Mouse (Mus musculus): ENCODE data around the gene Chd2.
A peak's percentile ranks its signal among the peaks of the same experiment; 100 is the strongest.

The Chd2 gene

DNA sequence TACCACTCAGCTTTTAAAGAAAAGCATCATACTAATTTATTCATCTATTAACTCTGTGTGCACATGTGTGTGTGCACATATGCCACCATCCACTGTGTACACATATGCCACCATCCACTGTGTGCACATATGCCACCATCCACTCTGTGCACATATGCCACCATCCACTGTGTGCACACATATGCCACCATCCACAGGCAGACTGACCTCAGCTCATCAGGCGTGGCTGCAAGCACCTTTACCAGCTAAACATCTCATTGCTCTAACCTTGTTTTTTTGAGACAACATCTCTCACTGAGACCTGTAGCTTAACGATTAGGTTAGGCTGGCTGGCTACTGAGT lies 107.3 kb downstream of the Chd2 start:
- no peak for DNase-seq

DNA sequence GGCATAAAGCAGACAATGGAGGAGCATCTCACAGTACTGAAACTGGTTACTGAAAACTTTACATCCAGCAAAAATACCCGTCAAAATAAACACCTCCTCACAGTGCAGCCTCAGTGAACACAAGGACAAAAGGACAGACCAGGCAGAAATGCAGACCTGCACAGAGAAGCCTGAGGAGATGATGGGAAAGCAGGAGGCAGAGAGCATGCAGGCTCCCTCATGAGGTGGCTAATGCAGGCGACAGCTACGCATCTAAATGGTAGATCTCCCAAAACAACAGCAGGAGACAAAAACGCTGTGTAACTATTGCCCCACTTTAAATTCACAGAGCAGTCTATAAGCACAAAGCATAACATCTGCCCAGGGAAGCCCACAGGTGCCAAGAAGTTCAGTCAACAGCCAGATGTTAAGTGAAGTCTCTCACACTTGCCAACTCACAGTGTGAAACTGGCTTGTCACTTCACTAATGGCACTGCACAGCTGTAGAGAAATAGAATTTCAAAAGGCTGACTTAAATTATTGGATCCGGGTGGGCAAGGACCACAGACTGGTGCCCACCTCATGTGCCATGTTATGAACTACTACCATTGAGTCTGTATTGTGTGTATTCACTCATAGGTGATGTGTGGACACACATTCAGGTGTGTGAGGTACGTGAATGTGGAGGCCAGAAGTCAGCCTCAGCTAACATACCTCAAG lies 107.8 kb downstream of the Chd2 start:
- no peak for DNase-seq

DNA sequence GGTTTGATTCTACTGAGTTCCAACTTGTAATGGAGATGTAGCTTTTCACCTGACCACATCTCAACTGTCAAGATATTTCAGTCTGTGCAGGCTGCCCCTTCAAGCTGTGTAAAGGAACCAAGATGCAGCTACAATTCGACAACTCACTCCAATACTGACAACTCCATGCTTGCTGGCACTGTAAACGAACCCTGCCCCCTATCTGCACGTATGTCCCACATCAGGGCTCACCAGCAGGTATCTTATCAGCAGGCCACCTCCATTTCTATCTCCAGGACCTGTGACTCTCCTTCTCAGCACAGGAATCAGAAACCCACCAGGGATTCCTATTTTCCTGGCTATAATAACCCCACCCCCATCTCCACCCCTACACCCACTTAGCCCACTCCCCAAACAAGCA lies 113.1 kb downstream of the Chd2 start:
- DNase-seq: no peak

DNA sequence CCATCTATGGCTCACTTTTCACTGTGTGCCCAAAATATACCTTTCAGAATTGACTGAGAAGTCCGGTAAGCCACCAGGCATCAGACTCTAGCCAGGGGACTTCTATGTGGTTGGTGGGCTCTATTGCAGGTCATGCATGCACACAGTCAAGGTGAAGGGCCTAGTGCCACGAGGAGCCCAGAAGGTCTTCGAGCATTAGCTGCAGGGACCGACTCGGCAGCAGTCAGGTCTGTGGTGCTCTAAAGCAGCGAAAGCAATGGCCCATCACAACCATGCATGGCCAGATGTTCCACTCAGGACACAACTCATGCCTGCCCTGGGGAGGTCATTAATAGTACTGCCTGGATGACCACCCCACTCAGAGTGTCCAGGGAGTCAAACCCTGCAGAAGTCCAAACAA lies 113.8 kb downstream of the Chd2 start:
- no peak for DNase-seq

DNA sequence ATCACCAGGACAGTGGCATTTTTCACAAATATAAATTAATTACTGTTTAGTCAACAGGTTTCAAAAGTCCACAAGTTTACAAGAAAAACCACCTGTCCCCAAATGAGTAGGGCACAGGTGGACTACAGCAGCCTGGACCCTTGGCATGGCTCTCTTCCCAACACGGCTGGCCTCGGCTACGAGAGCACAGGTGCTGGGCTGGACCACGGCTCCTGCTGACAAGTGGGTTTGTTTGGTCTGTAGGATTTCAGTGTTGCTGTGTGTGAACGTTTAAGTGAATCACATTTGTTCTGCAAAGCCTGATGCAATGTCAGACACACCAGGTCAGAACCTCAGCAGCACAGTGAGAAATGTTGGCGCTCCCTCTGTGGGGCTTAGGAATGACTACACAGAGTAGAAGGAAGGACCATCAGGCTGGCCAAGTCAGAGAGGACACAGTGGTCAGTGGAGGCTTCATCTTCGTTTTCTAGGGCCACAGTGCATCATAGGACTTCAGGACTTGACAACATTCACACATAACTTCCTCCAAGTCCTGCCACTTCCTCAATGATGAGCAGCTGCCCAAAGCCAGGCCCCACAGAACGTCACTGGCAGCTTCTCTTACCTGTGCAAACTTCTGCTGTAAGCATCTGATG lies 114.8 kb downstream of the Chd2 start:
- DNase-seq: no peak

DNA sequence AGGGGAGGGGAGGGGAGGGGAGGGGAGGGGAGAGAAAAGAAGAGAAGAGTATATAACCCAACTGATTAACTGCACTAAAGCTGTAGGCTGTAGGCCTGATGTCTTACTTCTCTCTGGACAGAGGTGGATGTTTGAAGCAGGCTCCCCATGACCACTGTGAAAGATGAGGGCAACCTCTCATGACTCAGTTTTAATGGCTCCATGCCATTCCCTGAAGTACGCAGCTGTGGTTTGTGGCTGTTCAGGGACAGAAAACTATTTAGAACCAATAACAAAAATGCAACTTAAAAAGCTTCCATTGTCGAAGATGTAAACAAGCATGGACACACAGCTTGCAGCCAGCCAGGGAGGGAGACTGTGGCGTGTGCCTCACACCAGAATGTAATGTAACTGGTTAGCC lies 115.4 kb downstream of the Chd2 start:
- no peak for DNase-seq

DNA sequence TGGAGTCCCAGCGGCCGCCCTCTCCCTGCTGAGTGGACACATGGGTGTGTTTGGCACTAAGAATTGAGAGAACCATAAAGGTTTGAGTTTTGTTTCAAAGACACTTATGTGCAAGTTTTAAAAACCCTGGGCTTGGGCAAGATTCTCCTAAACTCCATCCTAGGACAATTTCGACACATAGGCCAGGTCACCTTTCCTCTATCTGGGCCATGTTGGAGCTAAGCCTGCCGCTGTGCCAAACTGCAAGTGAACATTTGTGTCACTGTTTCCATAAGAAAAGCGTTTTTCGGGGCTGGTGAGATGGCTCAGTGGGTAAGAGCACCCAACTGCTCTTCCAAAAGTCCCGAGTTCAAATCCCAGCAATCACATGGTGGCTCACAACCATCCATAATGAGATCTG lies 116.2 kb downstream of the Chd2 start:
- DNase-seq: no peak

DNA sequence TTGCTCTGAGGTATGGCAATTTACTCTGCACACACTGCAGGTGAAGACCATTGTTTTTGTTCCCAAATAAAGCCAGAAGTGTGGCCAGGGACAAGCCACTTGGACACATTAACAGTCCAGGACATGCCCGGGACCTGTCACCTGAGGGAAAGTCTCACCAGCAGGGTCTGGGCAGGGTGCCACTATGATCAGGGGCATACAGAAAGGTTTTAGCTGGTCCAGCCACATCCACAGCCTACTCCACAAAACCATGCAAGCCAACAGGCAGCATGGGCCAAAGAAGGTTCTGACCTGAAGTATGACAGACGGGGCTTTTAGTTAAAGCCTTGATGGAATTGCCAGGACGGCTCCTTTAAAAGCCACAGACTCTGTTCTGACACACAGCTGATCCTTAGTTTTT lies 116.9 kb downstream of the Chd2 start:
- DNase-seq: peak; percentile 64 to 71

DNA sequence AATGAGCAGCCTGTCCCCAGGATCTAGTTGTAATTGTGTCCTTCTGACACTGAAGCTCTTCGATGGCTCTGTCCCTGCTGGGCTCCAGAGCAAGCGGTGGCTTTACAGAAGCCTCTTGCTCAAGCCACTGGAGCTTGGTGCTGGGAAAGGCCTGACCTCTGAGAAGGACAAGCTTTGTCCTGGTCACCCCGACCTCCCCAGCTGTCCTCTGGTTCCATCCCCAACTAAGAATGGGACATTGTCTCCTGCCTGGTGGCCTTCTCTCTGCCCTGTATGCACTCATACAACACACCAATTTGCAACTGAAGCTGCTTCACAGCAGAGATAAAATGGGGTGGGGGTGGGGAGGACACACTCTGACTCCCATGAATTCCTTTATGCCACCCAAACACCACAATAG lies 117.4 kb downstream of the Chd2 start:
- DNase-seq: no peak

DNA sequence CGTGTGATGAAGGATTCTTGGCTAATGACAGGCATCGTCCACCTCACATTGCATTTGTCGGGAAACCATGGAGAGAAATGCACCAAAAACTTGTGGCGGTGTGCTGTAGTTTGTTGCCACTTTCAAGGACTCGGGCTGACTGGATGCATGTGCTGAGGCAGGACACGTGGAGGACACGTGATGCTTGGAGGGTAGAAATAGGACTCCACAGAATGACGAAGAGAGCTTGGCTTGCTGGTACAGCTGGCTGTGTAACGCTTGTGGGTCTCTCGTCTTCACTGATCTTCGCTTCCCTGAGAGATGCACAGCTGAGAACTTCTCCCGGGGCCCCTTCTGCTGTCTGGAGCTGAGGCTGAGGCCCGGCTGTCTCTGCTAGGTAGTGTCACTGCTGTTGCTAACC lies 118.4 kb downstream of the Chd2 start:
- DNase-seq: no peak

DNA sequence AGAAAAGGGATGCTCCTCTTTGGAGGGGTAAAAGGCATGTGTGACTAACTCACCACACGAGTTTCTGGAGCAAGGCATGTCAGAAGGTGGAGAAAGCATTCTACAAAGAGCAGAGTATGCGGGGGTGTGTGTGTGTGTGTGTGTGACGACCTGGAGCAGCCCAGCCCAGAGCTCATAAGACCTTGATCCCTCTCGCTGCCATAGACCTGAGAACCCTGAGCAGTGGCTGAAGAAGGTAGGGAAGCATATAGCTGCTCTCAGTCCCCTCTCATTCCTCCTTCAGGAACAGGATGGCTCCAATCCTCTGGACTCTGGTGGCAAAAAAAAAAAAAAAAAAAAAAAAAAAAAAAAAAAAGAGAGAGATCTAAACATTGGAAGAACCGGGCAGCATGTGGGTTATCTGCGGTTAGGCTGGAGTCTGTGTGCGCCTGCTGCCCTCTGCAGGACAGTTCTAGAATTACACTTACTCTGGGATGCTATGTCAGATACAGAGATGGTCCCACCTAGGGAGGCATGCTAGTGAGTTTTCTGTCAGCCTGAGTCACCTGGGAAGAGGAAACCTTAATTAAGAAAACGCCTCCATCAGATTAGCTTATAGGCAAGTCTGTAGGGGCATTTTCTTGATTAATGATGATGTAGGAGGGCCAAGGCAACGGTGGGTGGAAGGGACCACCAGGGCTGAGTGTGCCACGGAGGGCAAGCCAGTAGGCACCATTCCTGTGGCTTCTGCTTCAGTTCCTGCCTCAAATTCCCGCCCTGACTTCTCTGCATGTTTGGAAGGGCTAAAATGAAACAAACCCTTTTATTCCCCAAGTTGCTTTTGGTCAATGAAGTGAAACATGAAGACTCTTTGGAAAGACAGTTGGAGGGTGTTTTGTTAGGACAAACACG lies 119.2 kb downstream of the Chd2 start:
- peak; percentile 89 to 92 for DNase-seq

DNA sequence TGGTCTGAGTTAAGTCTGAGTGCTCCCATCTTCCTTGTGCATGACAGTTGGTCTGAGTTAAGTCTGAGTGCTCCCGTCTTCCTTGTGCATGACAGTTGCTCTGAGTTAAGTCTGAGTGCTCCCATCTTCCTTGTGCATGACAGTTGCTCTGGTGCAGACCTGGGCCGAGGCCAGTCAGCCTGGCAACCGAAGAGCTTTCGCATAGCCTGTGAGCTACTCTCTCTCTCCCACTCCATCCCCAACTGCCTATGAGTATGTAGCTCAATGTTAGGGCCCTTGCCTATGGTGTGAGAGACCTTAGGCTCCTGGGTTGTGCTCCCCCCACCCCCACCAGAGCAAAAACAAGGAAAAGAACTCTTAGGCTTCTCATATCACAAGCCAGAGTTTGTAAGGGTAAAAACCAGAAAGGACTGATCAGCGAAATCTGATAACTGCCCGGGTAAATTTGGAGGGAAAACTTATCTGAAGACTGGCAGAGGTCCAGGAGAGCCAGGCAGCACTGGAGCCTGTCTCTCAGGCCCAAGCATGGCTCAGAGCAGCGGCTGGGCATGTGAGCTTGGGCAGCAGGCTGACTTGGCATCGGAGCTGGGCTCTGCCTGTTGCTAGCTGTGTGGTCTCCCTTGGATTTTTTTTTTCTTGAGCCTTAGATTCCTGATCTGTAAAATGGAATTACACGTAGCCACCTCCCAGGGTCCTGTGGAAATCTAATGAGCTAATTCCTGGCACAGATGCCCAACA lies 120.2 kb downstream of the Chd2 start:
- peak; percentile 62 to 63 for DNase-seq

DNA sequence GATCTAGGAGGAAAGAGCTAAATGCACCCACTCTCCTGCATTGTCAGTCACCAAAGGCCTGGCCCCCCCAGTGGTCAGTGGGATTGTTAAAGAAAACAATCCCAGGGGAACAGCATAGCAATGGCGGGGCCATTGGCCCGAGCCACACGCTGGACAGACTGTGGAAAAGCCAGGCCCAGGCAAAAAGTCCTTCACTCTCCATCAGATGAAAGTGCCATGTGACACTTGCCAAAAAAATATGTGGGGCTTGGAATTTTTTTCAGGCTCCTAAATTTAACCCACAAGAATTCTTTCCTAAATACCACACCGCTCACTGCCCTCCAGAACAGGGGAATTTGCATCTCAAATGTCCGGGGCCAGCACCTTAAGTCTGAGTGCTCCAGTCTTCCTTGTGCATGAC lies 120.8 kb downstream of the Chd2 start:
- DNase-seq: no peak

DNA sequence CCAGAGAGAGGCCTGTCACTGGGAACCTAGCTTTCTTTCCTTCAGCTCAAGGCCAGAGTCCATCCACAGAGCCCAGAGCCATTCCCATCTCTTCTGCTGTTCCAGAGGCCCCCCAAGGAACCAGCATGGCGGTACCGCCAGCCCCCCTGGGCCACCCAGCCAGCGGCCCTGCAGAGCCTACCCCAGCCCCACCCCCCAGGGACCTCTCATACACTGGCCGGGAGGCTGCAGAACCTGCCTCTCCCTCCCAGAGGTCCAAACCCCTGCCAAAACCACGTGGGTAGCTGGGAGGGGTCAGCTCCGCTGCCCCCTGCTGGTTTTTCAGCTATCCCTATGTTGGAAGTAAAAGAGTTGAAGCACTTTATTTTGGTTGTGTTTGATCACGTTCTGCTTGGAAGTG lies 122.3 kb downstream of the Chd2 start:
- no peak for DNase-seq

DNA sequence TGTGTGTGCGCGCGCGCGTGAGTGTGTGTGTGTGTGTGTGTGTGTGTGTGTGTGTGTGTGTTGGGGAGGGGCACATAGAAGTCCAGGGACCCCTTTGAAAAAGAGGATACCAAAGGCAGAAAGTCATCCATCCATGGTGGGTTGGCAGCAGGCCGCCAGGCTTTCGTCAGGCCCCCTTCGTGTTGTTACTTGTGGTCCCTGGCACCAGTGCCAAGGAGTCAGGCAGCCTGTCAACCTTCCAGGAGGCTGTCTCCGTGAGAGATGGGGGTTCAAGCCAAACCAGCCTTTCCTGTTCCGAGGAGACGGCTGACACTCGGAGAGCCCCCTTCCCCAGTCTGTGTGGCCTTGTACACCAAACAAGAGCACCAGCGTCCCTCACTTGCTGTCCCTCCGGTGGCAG lies 127.4 kb downstream of the Chd2 start:
- DNase-seq: peak; percentile 68 to 72

DNA sequence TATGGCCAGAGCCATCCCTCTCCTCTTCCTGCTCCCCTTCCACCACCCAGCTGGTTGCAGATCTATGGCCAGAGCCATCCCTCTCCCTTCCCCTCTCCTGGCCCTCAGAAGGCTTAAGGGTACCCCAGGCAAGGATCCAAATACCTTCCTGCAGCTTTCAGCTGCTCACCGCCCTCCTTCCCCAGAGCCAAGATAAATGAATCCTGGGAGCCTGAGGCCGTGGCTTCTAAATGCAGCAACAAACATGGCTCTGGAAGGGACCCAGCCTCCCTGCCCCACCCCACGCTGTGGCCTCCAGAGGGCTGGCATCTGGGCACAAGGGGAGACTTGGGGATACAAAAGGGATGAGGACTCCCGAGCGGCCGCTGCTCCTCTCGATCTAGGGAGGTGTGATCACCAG lies 129.2 kb downstream of the Chd2 start:
- DNase-seq: no peak

DNA sequence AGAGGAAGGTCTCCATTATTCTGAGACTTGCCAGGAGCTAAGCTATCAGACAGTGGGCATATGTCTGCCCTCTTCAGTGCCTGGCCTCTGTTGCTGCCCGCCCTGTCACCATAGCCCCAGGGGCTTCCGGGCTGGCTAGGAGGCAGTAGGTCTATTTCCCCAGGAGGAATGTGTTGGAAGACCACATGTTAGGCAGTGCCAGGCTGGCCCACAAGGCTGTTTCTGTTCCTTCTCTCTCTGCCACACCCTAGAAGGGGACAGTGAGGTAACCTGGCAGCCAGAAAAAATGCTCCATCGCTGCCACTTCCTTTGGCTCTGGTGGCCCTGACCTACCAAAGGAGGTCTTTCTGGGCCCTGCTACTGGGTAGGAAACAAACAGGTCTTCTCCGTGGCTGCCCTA lies 129.6 kb downstream of the Chd2 start:
- no peak for DNase-seq

DNA sequence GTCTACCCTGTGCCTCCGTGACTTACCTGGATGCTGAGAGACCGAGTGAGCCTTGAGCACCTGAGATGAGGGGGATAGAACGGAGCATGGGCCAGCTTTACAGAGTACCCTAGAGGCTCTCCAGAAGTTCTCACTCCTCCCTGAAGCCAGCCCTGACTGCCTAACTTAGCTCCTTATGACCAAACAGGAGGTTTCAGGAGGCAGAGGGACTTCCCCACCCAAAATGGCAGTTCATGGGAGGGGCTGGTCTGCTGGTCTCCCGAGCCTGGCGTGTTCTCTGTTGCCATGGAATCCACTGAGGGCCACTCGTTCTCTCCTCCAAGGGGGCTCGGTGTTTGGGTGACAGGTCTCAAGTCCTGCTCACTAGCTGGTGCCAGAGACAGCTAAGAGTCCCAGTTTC lies 130.1 kb downstream of the Chd2 start:
- DNase-seq: no peak

DNA sequence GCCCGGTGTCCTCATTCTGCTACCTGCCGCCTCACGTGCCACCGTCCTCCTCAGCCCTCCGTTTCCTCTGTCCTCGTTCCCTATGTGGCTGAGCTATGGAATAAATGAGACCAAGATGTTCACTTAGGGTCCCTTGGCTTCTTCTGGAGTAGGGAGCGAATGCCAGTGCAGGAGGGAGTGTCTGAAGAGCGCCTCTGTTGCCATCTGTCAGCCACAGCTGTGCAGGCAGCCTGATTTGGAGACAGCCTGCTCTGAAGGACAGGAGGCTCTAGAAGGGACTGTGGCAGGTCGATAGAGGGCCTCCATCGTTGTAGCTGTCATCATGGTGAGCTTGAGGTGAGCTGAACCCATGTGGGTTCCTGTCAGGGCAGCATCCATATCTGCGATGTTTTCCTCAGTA lies 136.1 kb downstream of the Chd2 start:
- no peak for DNase-seq

DNA sequence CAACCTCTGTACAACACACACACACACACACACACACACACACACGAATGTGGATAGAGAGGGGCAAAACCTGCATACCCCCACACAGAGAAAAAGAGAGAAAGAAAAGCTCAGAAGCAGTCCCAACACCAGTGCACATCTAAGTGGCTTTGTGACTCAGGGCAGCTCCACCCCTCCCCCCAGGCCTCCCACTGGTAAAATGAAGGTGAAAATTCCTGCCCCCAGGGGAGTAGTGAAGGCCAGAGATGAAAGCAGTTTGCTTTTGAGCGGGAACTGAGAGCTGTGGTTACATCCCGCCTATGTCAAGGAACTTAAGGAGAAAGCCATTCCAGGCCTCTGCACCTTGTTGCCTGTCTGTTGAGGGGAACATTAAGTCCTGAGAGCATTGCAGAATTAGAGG lies 138.1 kb downstream of the Chd2 start:
- DNase-seq: no peak

DNA sequence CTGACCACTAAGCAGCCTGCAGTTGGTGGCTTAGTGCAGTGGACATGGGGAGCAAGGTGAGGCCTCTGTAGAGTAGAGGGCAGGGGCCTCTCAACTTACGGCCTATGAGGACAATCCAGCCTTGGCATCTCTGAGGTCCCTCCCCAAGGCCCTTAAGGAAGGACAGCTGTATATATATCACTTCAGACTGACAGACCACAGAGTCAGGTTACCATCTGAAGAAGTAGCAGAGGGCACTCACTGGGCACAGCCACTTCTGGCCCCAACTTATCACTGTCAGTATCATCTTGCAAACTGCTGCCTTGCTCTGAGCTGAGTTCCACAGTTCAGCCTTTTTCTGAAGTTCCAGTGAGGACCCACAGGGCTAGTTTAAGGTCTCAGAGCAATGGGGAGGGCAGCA lies 139.0 kb downstream of the Chd2 start:
- no peak for DNase-seq

DNA sequence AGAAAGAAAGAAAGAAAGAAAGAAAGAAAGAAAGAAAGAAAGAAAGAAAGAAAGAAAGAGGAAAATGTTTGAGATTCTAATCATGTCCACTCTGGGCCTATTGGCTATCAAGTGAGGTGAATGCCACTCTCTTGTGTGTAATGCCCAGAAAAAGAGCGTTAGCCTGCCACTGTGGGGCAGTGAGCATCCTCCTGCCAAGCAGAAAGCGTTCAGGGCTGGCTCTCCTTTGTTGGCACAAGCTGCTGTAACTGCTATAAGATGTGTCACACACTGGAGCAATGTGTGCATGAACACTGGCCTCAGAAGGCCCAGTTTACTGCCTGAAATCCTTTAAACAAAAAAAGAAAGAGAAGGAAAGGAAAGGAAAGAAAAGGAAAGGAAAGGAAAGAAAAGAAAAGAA lies 139.5 kb downstream of the Chd2 start:
- no peak for DNase-seq

Data from cerebellum, postnatal 14 days (tissue).